Mouse (Mus musculus): Measurements from ENCODE around the gene Adrb1.

Gene Adrb1

GRCm38 (mm10) chr19:56721387-56722211, at the start of gene Adrb1:
TSS of gene Adrb1 (plus strand) at chr19:56722199.
- peak; percentile 13; the same call in 1 of the 2 replicates for ATAC-seq (ENCODE audit: insufficient number of reproducible peaks, low FRiP score, low TSS enrichment)

- no peak for ATAC-seq (ENCODE audit: insufficient number of reproducible peaks, low FRiP score, low TSS enrichment)
These were observed 46.3 kb upstream of the Adrb1 start for GRCm38 (mm10) chr19:56675690-56676089.

GRCm38 (mm10) chr19:56676506-56676905, 45.5 kb upstream of the Adrb1 start:
- no peak for ATAC-seq (ENCODE audit: insufficient number of reproducible peaks, low FRiP score, low TSS enrichment)

- ATAC-seq (ENCODE audit: insufficient number of reproducible peaks, low FRiP score, low TSS enrichment), result no peak
These were observed 44.4 kb upstream of the Adrb1 start for GRCm38 (mm10) chr19:56677611-56678010.

- no peak for ATAC-seq (ENCODE audit: insufficient number of reproducible peaks, low FRiP score, low TSS enrichment)
These were observed 43.5 kb upstream of the Adrb1 start for GRCm38 (mm10) chr19:56678516-56678915.

GRCm38 (mm10) chr19:56679213-56679965, 42.6 kb upstream of the Adrb1 start:
- no peak for ATAC-seq (ENCODE audit: insufficient number of reproducible peaks, low FRiP score, low TSS enrichment)

- no peak for ATAC-seq (ENCODE audit: insufficient number of reproducible peaks, low FRiP score, low TSS enrichment)
These were observed 42.0 kb upstream of the Adrb1 start for GRCm38 (mm10) chr19:56679992-56680391.

GRCm38 (mm10) chr19:56682297-56682696, 39.7 kb upstream of the Adrb1 start:
- ATAC-seq (ENCODE audit: insufficient number of reproducible peaks, low FRiP score, low TSS enrichment), result no peak

GRCm38 (mm10) chr19:56682843-56683242, 39.2 kb upstream of the Adrb1 start:
- ATAC-seq (ENCODE audit: insufficient number of reproducible peaks, low FRiP score, low TSS enrichment), result no peak

GRCm38 (mm10) chr19:56685515-56685914, 36.5 kb upstream of the Adrb1 start:
- ATAC-seq (ENCODE audit: insufficient number of reproducible peaks, low FRiP score, low TSS enrichment), result no peak

- ATAC-seq (ENCODE audit: insufficient number of reproducible peaks, low FRiP score, low TSS enrichment), result no peak
These were observed 35.8 kb upstream of the Adrb1 start for GRCm38 (mm10) chr19:56686218-56686617.

- ATAC-seq (ENCODE audit: insufficient number of reproducible peaks, low FRiP score, low TSS enrichment), result no peak
These were observed 34.9 kb upstream of the Adrb1 start for GRCm38 (mm10) chr19:56687026-56687635.

GRCm38 (mm10) chr19:56687676-56688075, 34.3 kb upstream of the Adrb1 start:
- no peak for ATAC-seq (ENCODE audit: insufficient number of reproducible peaks, low FRiP score, low TSS enrichment)

- no peak for ATAC-seq (ENCODE audit: insufficient number of reproducible peaks, low FRiP score, low TSS enrichment)
These were observed 33.2 kb upstream of the Adrb1 start for GRCm38 (mm10) chr19:56688661-56689335.

- no peak for ATAC-seq (ENCODE audit: insufficient number of reproducible peaks, low FRiP score, low TSS enrichment)
These were observed 32.5 kb upstream of the Adrb1 start for GRCm38 (mm10) chr19:56689493-56689892.

GRCm38 (mm10) chr19:56691103-56691502, 30.9 kb upstream of the Adrb1 start:
- no peak for ATAC-seq (ENCODE audit: insufficient number of reproducible peaks, low FRiP score, low TSS enrichment)

- no peak for ATAC-seq (ENCODE audit: insufficient number of reproducible peaks, low FRiP score, low TSS enrichment)
These were observed 29.5 kb upstream of the Adrb1 start for GRCm38 (mm10) chr19:56692451-56692850.

- no peak for ATAC-seq (ENCODE audit: insufficient number of reproducible peaks, low FRiP score, low TSS enrichment)
These were observed 24.4 kb upstream of the Adrb1 start for GRCm38 (mm10) chr19:56697370-56698144.

GRCm38 (mm10) chr19:56700848-56701247, 21.2 kb upstream of the Adrb1 start:
- no peak for ATAC-seq (ENCODE audit: insufficient number of reproducible peaks, low FRiP score, low TSS enrichment)

Data from cerebellum, adult (tissue).